Mouse (Mus musculus) heart, embryonic 16.5 days (tissue): ENCODE measurements at regions not wholly inside any gene's neighbourhood (a gene's known extent, or its start where the extent isn't known, plus 50 kb on each side); places are given as distances from the start of the nearest gene placed in this dataset.

ENCODE experiments used
- ATAC-seq: fragments of 200-750 bp; cut with Nextera tagmentation; replicated peaks from 2 replicates; pipeline ENCODE4 v1.8.0; 2017; ENCODE audit warnings: moderate number of reproducible peaks; ENCODE audit not compliant: insufficient read depth, low FRiP score; ENCODE audit errors: extremely low read depth
- H3K27ac ChIP-seq: fragments of 300-500 bp; sonication (generic); 2 replicates; pipeline ENCODE4 v1.5.1; 2014; ENCODE audit warnings: mild to moderate bottlenecking, low read length, control low read depth, moderate library complexity
- H3K27me3 ChIP-seq: fragments of 300-500 bp; sonication (generic); 2 replicates; pipeline ENCODE4 v1.6.1; 2014; ENCODE audit warnings: low read length, mixed read lengths; ENCODE audit not compliant: control insufficient read depth, insufficient read depth
- H3K36me3 ChIP-seq: fragments of 300-500 bp; sonication (generic); 2 replicates; pipeline ENCODE4 v1.6.1; 2014; ENCODE audit not compliant: control insufficient read depth, insufficient read depth
- H3K4me1 ChIP-seq: fragments of 300-500 bp; sonication (generic); 2 replicates; pipeline ENCODE4 v1.6.1; 2014; ENCODE audit warnings: low read length, mixed read lengths; ENCODE audit not compliant: control insufficient read depth, insufficient read depth
- H3K4me2 ChIP-seq: fragments of 300-500 bp; sonication (generic); 2 replicates; pipeline ENCODE4 v1.6.1; 2014; ENCODE audit warnings: low read depth, mild to moderate bottlenecking, control low read depth, low read length
- H3K4me3 ChIP-seq: fragments of 300-500 bp; sonication (generic); 2 replicates; pipeline ENCODE4 v1.5.1; 2014; ENCODE audit warnings: mild to moderate bottlenecking, control low read depth, low read length
- H3K9ac ChIP-seq: fragments of 300-500 bp; sonication (generic); 2 replicates; pipeline ENCODE4 v1.6.1; 2014; ENCODE audit warnings: low read length, control low read depth
- H3K9me3 ChIP-seq: fragments of 300-500 bp; sonication (generic); replicated peaks from 2 replicates; pipeline ENCODE4 v1.6.1; 2016; ENCODE audit warnings: low read length; ENCODE audit not compliant: control insufficient read depth
- WGBS: fragments of 180-500 bp; shearing (Covaris S2); extraction: QIAGEN DNeasy Blood & Tissue Kit; methylation state at CpG from one replicate; pipeline ENCODE4 v1.1.7; 2014; 5-methylcytosine and 5-hydroxymethylcytosine counted together

DNA sequence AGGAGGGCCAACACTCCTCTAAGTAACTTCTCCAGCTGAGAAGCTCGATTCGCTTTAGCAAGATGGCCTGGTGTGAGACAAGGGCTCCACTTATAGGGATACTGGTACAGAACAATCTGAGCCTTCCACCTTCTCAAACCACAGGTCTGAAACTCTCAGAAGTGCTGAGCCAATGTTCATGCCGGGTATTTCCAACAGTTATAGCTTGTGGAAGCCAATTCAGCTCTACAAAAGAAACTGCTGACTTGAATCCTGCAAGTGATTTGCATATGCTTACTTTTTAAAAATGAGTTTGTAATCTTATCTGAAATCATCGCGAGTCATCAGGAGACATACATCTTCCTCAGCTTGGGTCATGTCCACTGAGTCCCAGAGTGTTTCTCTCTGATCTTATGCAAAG, 273.2 kb downstream of the Car8 start:
- WGBS: 89% methylated on average over 5 of the region's 5 CpGs
- no peak overlapping the region for H3K9ac ChIP-seq

DNA sequence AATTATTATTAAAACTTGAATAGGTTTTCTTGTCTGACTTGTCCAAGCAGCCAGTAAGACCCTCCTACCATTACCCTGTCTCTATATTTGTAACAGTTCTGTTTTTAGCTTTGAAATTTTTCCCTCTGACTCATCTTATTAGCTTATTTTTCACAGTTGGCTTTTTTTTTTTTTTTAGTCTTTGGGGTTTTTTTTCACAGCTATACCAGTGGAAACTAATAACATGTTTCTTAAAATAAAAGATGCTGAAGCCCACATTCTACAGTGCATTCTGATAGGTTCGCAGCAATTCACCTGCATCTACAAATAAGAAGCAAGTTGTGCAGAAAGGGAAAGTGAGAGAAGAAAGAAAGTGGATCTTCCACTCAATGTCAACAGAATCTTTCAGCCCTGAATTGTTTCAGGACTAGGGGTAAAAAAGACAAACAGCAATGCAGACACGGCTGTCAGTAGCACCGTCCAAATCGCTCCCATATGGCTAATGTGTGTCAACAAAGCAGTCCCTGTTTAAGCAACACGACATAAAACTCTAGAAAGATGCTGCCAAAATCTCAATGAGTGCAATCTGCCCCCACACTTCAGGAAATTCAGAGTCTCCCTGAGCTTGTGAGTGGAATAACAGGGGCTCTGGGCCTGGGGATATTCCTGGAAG, 277.2 kb downstream of the Car8 start:
- no peaks in the 10 kb centered on the region for H3K36me3 ChIP-seq
- 61% methylated on average over 5 of the region's 5 CpGs for WGBS
- H3K27me3 ChIP-seq: no peaks in the 10 kb centered on the region
- H3K4me1 ChIP-seq: no peaks in the 10 kb centered on the region
- no peak overlapping the region for H3K27ac ChIP-seq
- no peak overlapping the region for H3K9ac ChIP-seq
- no peak overlapping the region for H3K4me3 ChIP-seq
- ATAC-seq: no peak
- no peaks in the 10 kb centered on the region for H3K9me3 ChIP-seq
- no peak overlapping the region for H3K4me2 ChIP-seq

More for the DNA sequence above, 273.2 kb downstream of the Car8 start:
- no peak overlapping the region for H3K4me2 ChIP-seq
- H3K27me3 ChIP-seq: no peaks in the 10 kb centered on the region
- no peaks in the 10 kb centered on the region for H3K9me3 ChIP-seq
- no peak for ATAC-seq
- H3K4me1 ChIP-seq: no peaks in the 10 kb centered on the region
- no peaks in the 10 kb centered on the region for H3K36me3 ChIP-seq
- no peak overlapping the region for H3K4me3 ChIP-seq
- no peak overlapping the region for H3K27ac ChIP-seq

DNA sequence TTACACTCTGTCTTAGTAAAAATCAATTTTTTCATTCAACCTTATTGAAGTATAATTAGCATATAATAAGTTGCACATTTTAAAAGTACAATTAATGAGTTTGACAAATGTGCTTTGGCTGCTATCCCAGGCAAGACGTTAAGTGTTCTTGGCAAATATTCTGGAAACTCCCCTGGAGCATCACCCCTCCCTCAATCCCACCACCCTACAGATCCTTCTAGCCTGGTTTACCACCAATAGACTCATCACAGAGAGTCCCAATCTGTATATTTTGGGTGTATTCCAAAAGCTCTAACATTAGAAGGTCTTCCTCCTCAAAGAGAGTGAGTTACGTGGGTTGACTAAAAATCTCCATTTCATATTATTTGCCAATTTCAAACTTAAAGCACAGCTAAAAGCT, 278.5 kb downstream of the Car8 start:
- H3K27me3 ChIP-seq: no peaks in the 10 kb centered on the region
- no peak overlapping the region for H3K4me3 ChIP-seq
- ATAC-seq: no peak
- no peak overlapping the region for H3K27ac ChIP-seq
- H3K9ac ChIP-seq: no peak overlapping the region
- H3K9me3 ChIP-seq: no peaks in the 10 kb centered on the region
- no peaks in the 10 kb centered on the region for H3K36me3 ChIP-seq
- no peaks in the 10 kb centered on the region for H3K4me1 ChIP-seq
- no peak overlapping the region for H3K4me2 ChIP-seq
- WGBS: 47% methylated on average over 2 of the region's 2 CpGs

DNA sequence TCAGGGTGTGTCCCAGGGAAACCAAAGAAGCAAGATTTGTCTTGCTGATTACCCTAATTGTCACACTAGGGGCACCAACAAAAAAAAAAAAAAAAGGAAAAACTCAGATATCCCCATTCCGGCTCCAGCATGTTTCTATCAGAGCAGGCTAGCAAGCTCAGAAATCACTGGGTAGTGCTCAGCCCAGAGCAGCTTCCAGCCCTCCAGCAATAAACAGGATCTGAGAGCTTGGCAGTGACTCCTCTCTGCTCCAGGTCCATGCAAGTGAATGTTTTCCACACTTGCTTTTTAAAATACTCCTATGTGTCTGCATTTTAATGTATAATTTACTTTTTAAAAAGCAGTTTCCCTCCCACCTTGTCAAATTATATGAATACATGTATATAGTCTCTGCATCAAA, 290.8 kb downstream of the Car8 start:
- no peak overlapping the region for H3K4me2 ChIP-seq
- H3K27me3 ChIP-seq: no peaks in the 10 kb centered on the region
- no peaks in the 10 kb centered on the region for H3K36me3 ChIP-seq
- no peaks in the 10 kb centered on the region for H3K9me3 ChIP-seq
- no peak overlapping the region for H3K9ac ChIP-seq
- no peak overlapping the region for H3K4me3 ChIP-seq
- WGBS: 68% methylated on average over 1 of the region's 1 CpGs
- no peaks in the 10 kb centered on the region for H3K4me1 ChIP-seq
- no peak overlapping the region for H3K27ac ChIP-seq
- no peak for ATAC-seq

DNA sequence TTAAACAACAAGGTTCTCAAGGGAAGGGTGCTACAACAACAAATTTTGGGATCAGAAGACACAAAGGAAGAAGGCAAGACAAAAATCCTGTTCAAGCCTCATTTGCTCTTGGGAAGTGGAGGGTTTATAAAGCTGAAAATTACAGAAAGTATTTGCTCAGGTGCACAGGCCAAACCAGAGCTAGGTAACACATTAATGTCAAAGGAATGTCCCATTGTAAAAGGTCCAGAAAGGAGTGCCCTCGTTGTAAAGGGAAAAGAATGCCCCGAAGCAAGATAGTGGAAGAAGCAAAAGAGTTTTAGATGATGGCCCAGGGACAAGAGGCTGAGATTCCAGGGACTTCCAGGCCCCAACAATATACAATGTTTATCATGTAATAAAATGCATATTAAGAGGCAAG, 317.3 kb downstream of the Car8 start:
- H3K4me2 ChIP-seq: no peak overlapping the region
- no peak overlapping the region for H3K9ac ChIP-seq
- ATAC-seq: no peak
- no peaks in the 10 kb centered on the region for H3K36me3 ChIP-seq
- no peaks in the 10 kb centered on the region for H3K27me3 ChIP-seq
- no peak overlapping the region for H3K27ac ChIP-seq
- no peak overlapping the region for H3K4me3 ChIP-seq
- 49% methylated on average over 2 of the region's 2 CpGs for WGBS
- no peaks in the 10 kb centered on the region for H3K4me1 ChIP-seq
- no peaks in the 10 kb centered on the region for H3K9me3 ChIP-seq

DNA sequence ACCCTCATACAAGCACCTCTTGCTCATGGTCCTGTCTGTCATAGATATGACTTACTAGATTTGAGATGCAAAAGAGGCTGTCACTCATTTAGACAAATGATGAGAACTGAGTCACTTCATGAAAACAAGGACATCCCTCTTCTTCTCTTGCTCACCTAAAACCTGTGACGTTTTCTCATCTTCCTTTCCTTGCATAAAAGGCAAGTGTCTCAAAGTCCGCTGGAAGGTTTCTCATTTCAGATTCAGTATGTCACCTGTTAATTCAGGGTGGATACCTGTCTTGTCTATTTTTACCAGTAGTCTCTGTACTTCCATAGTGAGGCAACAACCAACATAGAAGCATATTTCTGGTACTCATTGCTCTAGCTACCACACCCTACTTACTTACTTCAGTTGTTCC, 325.6 kb downstream of the Car8 start:
- no peak overlapping the region for H3K9ac ChIP-seq
- WGBS: 80% methylated on average over 2 of the region's 2 CpGs
- H3K4me2 ChIP-seq: no peak overlapping the region
- no peaks in the 10 kb centered on the region for H3K9me3 ChIP-seq
- no peaks in the 10 kb centered on the region for H3K36me3 ChIP-seq
- no peaks in the 10 kb centered on the region for H3K4me1 ChIP-seq
- no peak overlapping the region for H3K4me3 ChIP-seq
- no peaks in the 10 kb centered on the region for H3K27me3 ChIP-seq
- no peak overlapping the region for H3K27ac ChIP-seq
- no peak for ATAC-seq

DNA sequence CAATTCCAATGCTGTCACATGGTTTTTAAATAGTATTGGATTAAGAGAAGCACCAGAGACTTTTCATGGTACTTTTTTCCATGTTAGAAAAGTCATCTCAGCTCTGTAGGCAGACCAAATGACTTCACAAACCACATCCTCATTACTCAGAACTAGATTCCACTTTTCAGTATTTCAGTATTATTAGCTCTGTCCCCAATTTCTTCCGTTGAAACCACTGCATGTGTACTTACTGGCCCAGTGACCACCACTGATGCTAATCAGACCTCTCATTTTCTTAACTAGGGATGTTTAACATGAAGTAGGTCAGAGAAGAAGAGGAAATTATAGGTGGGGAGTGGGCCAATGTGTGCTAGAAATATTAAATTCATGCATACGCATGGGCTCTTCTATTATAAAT, 326.2 kb downstream of the Car8 start:
- no peak overlapping the region for H3K4me3 ChIP-seq
- H3K4me1 ChIP-seq: no peaks in the 10 kb centered on the region
- H3K4me2 ChIP-seq: no peak overlapping the region
- H3K36me3 ChIP-seq: no peaks in the 10 kb centered on the region
- 85% methylated on average over 2 of the region's 2 CpGs for WGBS
- H3K9ac ChIP-seq: no peak overlapping the region
- H3K27ac ChIP-seq: no peak overlapping the region
- no peaks in the 10 kb centered on the region for H3K27me3 ChIP-seq
- no peak for ATAC-seq
- no peaks in the 10 kb centered on the region for H3K9me3 ChIP-seq

DNA sequence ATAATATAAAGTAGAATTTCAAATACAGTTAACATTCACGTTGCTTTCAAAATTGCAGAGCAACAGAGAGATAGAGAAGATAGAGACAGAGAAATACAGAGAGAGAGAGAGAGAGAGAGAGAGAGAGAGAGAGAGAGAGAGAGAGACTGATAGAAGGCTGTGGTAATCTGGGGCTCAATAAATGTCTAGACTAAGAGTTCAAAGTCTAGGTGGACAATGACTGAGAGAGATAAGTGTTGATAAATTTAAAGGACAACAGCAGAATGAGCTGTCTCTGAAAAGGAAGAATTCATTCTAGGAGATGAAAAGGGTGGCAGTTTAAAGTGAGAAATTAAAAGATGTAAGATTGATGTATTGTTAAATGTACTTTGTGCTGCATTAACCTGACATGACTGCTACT, 335.7 kb downstream of the Car8 start:
- no peak for ATAC-seq
- Histone ChIP-seq H3K9me3 (no peaks in the 10 kb centered on the region), H3K4me2 (no peak overlapping the region), H3K9ac (no peak overlapping the region), H3K27me3 (no peaks in the 10 kb centered on the region), H3K36me3 (no peaks in the 10 kb centered on the region), H3K4me1 (no peaks in the 10 kb centered on the region), H3K4me3 (no peak overlapping the region), H3K27ac (no peak overlapping the region)
- 46% methylated on average over 1 of the region's 1 CpGs for WGBS

DNA sequence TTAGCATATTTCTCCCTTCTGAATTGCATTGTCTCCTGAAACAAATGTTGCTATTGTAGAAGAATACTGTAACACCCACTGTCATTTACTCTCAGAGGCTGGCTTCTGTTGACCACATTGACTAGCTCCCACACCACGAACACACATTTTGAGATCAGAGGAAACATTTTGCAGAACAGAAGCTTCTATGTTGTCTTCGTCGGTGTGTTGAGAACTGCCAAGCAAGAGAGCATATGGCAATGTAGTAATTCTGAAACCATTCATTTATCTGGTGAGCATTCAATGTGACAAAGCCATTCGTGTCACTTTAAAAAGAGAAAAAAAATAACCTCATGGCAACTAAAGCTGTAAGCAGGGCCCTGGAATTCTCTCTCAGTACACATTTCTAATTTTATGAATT, 343.9 kb downstream of the Car8 start:
- Histone ChIP-seq H3K9ac (no peak overlapping the region), H3K9me3 (no peaks in the 10 kb centered on the region), H3K27ac (no peak overlapping the region), H3K4me2 (no peak overlapping the region), H3K4me3 (no peak overlapping the region), H3K4me1 (no peaks in the 10 kb centered on the region), H3K27me3 (no peaks in the 10 kb centered on the region), H3K36me3 (no peaks in the 10 kb centered on the region)
- no peak for ATAC-seq
- 80% methylated on average over 4 of the region's 4 CpGs for WGBS
